Mouse (Mus musculus): Measurements from ENCODE around the gene Manbal.

Manbal gene

GRCm38 (mm10) chr2:157367184-157367893 is at the start of gene Manbal:
Gene Manbal (plus strand): TSS chr2:157367594.
- peak; percentile 94 to 96 for DNase-seq (ENCODE audit: low spot score in 2 of 2)

GRCm38 (mm10) chr2:157320135-157320534 is 47.3 kb upstream of the Manbal start:
- DNase-seq (ENCODE audit: low spot score in 2 of 2) = no peak

GRCm38 (mm10) chr2:157320886-157321285 is 46.5 kb upstream of the Manbal start:
- no peak for DNase-seq (ENCODE audit: low spot score in 2 of 2)

GRCm38 (mm10) chr2:157322029-157322766 is 45.2 kb upstream of the Manbal start:
- DNase-seq (ENCODE audit: low spot score in 2 of 2) = no peak

GRCm38 (mm10) chr2:157325238-157325637 is 42.2 kb upstream of the Manbal start:
- DNase-seq (ENCODE audit: low spot score in 2 of 2) = peak in 1 of 2 experiments; percentile 19

- no peak for DNase-seq (ENCODE audit: low spot score in 2 of 2)
Measured at GRCm38 (mm10) chr2:157328106-157328505, 39.3 kb upstream of the Manbal start.

- DNase-seq (ENCODE audit: low spot score in 2 of 2) = no peak
Measured at GRCm38 (mm10) chr2:157328570-157328969, 38.8 kb upstream of the Manbal start.

GRCm38 (mm10) chr2:157332059-157332458 is 35.3 kb upstream of the Manbal start:
- DNase-seq (ENCODE audit: low spot score in 2 of 2) = no peak

- peak; percentile 57 to 67 for DNase-seq (ENCODE audit: low spot score in 2 of 2)
Measured at GRCm38 (mm10) chr2:157338663-157339062, 28.7 kb upstream of the Manbal start.

- DNase-seq (ENCODE audit: low spot score in 2 of 2) = no peak
Measured at GRCm38 (mm10) chr2:157339532-157339931, 27.9 kb upstream of the Manbal start.

GRCm38 (mm10) chr2:157340221-157340741 is 27.1 kb upstream of the Manbal start:
- no peak for DNase-seq (ENCODE audit: low spot score in 2 of 2)

GRCm38 (mm10) chr2:157341554-157342270 is 25.7 kb upstream of the Manbal start:
- DNase-seq (ENCODE audit: low spot score in 2 of 2) = peak; percentile 54 to 62

- no peak for DNase-seq (ENCODE audit: low spot score in 2 of 2)
Measured at GRCm38 (mm10) chr2:157342328-157342926, 25.0 kb upstream of the Manbal start.

GRCm38 (mm10) chr2:157343337-157343736 is 24.1 kb upstream of the Manbal start:
- DNase-seq (ENCODE audit: low spot score in 2 of 2) = no peak

- DNase-seq (ENCODE audit: low spot score in 2 of 2) = no peak
Measured at GRCm38 (mm10) chr2:157347361-157348159, 19.8 kb upstream of the Manbal start, which contains the start of gene Ghrh. Gene Ghrh (minus strand): TSS chr2:157347506.

- no peak for DNase-seq (ENCODE audit: low spot score in 2 of 2)
Measured at GRCm38 (mm10) chr2:157349121-157349778, 18.1 kb upstream of the Manbal start.

- no peak for DNase-seq (ENCODE audit: low spot score in 2 of 2)
Measured at GRCm38 (mm10) chr2:157353183-157353582, 14.2 kb upstream of the Manbal start.

GRCm38 (mm10) chr2:157354106-157354505 is 13.3 kb upstream of the Manbal start:
- no peak for DNase-seq (ENCODE audit: low spot score in 2 of 2)

- no peak for DNase-seq (ENCODE audit: low spot score in 2 of 2)
Measured at GRCm38 (mm10) chr2:157360028-157360427, 7.4 kb upstream of the Manbal start.

GRCm38 (mm10) chr2:157363031-157363430 is 4.4 kb upstream of the Manbal start:
- DNase-seq (ENCODE audit: low spot score in 2 of 2) = no peak

Measured in urinary bladder, postnatal 36 days (tissue).